Mouse (Mus musculus): ENCODE results near the gene Rps16.

Rps16 gene

DNA sequence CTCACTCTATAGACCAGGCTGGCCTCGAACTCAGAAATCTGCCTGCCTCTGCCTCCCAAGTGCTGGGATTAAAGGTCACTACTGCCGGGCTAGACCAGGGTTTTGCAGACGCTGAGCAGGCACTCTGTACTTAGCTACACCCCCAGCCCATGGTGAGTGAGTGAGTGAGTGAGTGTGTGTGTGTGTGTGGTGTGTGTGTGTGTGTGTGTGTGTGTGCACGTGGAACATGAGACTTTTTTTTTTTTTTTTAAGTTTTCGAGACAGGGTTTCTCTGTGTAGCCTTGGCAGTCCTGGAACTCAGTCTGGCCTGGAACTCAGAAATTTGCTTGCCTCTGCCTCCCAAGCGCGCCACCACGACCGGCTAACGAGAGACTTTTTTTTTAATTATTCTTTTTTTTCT is 24.2 kb downstream of the Rps16 start:
- peak; percentile 72 for DNase-seq (ENCODE audit: low read depth)

DNA sequence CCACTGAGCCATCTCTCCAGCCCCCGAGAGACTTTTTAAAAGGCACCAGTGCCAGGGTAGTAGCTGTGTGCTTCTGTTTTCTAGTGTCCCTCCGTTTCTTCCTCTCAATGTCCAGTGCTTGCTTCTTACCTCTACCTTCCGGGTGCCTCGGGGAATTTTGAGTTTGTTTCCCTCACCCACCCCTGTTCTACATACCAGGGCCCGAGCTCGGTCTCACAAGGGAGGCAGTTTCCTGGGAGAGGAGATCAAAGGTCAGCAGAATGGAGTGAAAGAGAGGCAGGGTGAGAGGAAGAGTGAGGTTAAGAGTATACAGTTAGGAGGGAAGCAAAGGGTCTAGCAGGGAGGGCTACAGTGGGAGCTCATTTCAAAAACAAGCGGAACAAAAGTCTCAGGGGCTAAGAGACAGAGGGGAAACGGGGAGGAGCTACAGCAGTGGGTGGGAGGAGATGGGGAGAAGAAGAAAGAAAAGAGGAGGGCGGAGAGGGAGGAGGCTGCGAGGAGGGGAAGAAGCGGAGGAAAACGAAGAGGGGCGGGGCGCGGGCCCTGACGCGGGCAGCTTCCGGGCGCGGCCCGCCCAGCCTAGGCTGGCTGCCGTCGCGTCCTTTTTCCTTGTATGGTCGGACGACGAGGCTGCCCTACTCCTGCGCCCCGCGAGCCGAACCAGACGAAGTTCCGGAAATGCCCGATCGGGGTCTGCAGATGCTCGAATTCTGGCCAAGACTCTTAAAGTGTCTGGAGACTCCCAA is 24.9 kb downstream of the Rps16 start:
- DNase-seq (ENCODE audit: low read depth) = peak; percentile 97

GRCm38 (mm10) chr7:28376011-28376771 is 25.7 kb downstream of the Rps16 start:
- peak; percentile 93 for DNase-seq (ENCODE audit: low read depth)

DNA sequence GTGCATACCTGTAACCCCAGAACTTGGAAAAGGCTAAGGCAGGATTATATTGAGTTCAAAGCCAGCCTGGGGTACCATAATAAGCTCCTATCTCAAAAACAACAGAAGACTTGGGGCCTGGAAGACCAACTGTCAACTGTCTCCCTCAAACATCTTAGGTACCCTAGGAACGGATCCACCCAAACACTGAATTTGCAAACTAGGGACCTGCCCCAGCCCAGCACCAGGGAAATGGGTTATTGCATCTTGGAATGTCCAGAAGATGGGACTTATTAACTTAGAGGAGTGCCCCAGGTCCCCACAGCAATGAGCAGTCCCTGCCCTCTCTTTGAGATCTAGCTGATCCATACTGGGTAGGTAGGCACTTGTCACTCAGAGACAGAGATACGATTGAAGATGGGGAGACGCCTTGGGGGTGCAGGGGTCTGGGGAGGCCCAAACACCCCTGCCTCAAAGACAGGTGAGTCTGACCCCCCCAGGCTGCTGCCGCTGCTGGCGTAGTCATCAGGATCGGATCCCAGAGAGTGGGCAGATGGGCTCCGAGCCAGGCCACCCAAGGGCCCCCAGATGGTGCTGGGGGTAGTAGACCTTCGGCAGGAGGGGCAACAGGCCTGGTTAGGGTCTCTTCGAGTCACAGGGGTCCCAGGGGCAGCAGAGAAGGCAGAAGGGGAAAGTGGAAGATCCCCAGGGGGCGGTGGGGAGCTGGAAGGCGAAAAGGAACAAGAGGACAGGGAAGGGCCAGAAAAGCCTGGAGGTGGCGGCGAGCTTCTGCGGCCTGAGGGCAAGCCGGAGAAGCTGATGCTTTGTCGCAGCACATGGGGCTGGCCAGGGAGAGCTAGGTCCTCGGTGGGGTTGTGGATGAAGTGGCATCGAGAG is 27.0 kb downstream of the Rps16 start:
- peak; percentile 75 for DNase-seq (ENCODE audit: low read depth)

GRCm38 (mm10) chr7:28378066-28378690 is 27.7 kb downstream of the Rps16 start:
- DNase-seq (ENCODE audit: low read depth) = peak; percentile 82

- DNase-seq (ENCODE audit: low read depth) = peak; percentile 98
These were observed 28.6 kb downstream of the Rps16 start for GRCm38 (mm10) chr7:28378769-28379651.

DNA sequence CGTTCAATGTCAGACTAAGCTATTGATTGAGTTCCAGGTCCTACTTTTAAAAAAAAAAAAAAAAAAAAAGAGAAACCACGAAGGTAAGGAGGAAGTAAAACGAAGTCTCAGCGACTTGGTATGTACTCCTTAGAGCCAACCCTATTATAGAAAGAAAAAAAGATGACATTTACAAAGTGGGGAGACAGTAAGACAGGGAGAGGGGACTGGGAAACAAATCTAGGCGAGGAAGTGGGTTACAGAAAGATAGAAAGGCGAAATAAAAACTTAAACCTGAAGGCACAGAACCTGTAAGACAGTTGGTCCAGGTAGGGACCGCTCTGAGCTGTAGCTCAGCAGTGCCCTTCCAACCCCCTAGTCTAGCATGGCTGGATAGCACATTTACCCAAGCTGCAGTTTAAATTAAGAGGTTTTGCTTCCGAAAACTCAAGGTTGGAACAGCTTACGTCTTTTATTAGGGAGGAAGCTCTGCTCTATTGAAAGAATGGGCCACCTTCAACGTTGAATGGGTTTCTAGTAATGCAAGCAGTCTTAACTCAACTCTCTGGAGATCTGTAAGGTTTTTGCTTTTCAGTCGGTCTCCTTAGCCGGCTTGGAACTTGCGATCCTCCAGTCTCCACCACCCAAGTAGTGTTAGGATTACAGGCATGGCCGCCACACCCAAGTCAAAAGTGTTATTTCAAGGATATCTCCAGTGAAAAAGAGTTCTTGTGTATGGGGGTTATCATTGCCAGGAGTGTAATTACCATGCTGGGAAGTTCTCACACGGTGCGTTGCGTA is 30.0 kb downstream of the Rps16 start, which contains the start of gene Zfp36:
Gene Zfp36, minus strand, starts transcription at position 17 of the 780 bp plus-strand sequence.
- peak; percentile 73 for DNase-seq (ENCODE audit: low read depth)

GRCm38 (mm10) chr7:28381017-28381790 is 30.8 kb downstream of the Rps16 start:
- peak; percentile 98 for DNase-seq (ENCODE audit: low read depth)

DNA sequence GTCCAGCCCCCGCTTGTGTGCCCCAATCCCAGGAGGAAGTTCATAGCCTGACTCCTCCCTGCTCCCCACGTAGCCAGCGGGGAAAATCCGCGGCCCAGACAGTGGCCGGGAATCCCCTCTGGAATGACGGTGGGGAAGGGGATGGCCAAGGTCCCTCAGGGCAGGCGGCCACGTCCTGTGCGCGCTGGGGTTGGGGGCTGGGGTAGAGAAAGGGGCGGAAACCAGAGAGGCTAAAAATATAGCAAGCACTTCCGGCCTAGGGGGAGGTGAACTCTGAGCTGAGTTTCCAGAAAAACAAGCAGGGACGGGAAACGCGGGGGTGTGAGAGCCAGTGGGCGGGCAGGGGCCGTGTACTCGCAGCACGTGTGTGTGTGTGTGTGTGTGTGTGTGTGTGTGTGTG is 31.5 kb downstream of the Rps16 start:
- peak; percentile 97 for DNase-seq (ENCODE audit: low read depth)

- peak; percentile 94 for DNase-seq (ENCODE audit: low read depth)
These were observed 32.0 kb downstream of the Rps16 start for GRCm38 (mm10) chr7:28382347-28382951.

GRCm38 (mm10) chr7:28382981-28383396 is 32.5 kb downstream of the Rps16 start:
- peak; percentile 97 for DNase-seq (ENCODE audit: low read depth)

DNA sequence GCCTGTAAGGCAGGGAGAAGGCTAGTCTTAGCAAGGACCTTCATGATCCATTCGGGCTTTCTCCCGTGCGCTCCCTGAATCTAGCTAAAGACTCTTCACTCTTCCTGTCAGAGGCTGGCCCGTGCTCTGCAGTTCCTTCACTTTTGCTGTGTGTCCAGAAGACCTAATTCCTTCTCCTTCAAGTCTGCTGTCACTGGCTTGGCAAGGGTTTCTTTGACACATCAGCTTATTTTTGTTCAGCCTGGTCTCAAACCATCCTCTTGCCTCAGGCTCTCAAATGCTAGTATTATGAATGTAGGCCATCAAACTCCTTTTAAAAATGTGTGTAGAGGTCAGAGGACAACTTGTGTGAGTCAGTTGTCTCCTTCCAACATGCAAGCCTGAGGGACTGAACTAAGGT is 33.2 kb downstream of the Rps16 start:
- DNase-seq (ENCODE audit: low read depth) = no peak

DNA sequence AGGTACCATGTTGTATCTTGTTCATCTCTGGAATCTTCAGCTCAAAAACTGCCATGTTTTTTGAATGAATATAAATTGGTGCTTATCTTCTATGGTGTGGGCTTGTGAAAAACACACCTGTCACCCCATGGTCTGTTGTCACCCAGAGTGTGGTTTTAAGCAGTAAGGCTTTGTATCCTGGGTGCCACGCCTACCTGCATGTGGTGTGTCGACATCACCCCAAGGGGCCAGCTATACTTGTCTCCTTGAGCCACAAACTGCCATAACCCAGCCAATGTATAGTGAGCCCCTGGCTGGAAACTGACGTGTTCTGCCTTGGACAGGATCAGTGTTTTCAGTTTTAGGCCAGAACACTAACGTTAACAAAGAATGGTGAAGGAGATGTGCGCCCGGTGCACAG is 33.7 kb downstream of the Rps16 start:
- peak; percentile 84 for DNase-seq (ENCODE audit: low read depth)

DNA sequence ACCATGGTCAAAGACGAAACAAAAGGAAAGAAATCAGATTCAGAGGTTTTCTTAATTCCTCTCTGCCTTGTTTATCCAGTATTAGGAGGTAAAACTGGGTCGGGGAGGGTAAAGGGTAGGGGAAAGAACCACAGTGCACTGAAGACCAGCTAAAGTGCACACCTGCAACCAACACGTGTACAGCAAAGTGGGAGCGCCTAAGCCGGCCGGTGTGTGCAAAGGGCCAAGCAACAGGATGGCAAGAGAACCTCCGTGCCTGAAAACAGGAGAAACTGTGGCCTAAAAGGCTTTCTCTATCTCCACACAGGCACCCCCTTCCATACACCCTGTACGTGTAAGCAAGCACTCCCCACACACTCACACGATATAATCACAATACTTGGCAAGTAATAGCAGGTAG is 34.7 kb downstream of the Rps16 start:
- peak; percentile 29 for DNase-seq (ENCODE audit: low read depth)

GRCm38 (mm10) chr7:28386007-28386406 is 35.6 kb downstream of the Rps16 start:
- DNase-seq (ENCODE audit: low read depth) = no peak

GRCm38 (mm10) chr7:28386462-28386861 is 36.0 kb downstream of the Rps16 start:
- peak; percentile 94 for DNase-seq (ENCODE audit: low read depth)

- DNase-seq (ENCODE audit: low read depth) = peak; percentile 34
These were observed 36.4 kb downstream of the Rps16 start for GRCm38 (mm10) chr7:28386877-28387276.

DNA sequence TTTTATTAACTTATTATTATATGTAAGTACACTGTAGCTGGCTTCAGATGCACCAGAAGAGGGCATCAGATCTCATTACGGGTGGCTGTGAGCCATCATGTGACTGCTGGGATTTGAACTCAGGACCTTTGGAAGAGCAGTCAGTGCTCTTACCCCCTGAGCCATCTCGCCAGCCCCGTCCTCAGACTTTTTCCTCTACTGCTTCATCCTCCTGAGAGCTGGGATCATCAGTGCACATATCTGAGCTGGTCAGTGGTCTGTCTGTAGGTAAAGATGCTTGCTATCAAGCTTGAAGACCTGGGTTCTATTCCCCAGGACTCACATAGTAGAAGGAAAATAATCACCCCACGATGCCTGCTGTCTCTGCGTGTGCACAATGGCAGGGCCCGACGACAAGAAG is 36.9 kb downstream of the Rps16 start:
- DNase-seq (ENCODE audit: low read depth) = peak; percentile 13

DNA sequence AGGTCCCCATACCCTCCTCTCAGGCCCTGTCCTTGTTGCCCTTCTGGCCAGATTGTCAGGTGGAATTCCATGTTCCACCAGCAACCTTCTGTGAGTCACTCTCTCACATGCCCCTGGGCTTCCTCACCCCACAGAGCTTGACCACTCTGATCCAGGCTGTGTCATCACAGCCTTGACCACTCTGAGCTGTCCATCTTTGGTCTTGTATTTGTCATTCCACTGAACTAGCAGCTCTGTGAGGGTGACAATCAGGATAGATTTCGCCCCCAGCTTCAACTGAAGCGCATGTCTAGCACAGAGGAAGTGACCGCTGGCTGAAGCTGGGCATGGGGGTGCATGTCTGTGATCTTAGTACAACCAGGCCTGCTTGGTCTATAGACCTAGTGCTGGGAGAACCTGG is 39.9 kb downstream of the Rps16 start:
- DNase-seq (ENCODE audit: low read depth) = peak; percentile 9

All from induced T-regulatory cell, adult 2 months (primary cell).